Mouse (Mus musculus) granulocyte monocyte progenitor cell, adult 5-6 weeks (primary cell): ENCODE results near the gene Prl4a1. TPM values are rescaled to one million over a fixed set of nuclear protein-coding genes. Genes with fewer than 3 reads are reported as not detected.
"Not testable (repeated sequence)": the region's sequence is repeated elsewhere in the genome, so short reads cannot be mapped to it uniquely, and the experiment has no call there.

Experiments used
- ATAC-seq: replicated peaks from 2 replicates; pipeline ENCODE4 v1.8.0; 2016; ENCODE audit warnings: mild to moderate bottlenecking, moderate TSS enrichment, inconsistent platforms; ENCODE audit not compliant: poor library complexity, severe bottlenecking
- total RNA-seq, 2 experiments: library from RNA; stranded (forward) in 1 of 2; stranded (reverse) in 1 of 2; fragments of 200-712, 200-1000 nt in 1 of 2; fragments of >200 nt in 1 of 2; fragmentation: Nextera tagmentation in 1 of 2; gene quantifications; 2 replicates each; pipeline ENCODE4 v1.2.3; 2014 to 2017

Prl4a1 gene
- not detected in 2 replicates for total RNA-seq (2014; fragmentation: Nextera tagmentation)
- not detected in 2 replicates for total RNA-seq (2017)

GRCm38 (mm10) chr13:28015912-28016311, at the start of gene Prl4a1:
Gene Prl4a1 (plus strand): TSS chr13:28016212.
- no peak for ATAC-seq

GRCm38 (mm10) chr13:27972931-27973330, 43.1 kb upstream of the Prl4a1 start:
- ATAC-seq = no peak

GRCm38 (mm10) chr13:27974281-27974680, 41.7 kb upstream of the Prl4a1 start:
- ATAC-seq = not testable (repeated sequence)

- ATAC-seq = no peak
These were observed 38.4 kb upstream of the Prl4a1 start for GRCm38 (mm10) chr13:27977646-27978045.

- not testable (repeated sequence) for ATAC-seq
These were observed 19.5 kb upstream of the Prl4a1 start for GRCm38 (mm10) chr13:27996557-27996956.

- no peak for ATAC-seq
These were observed 13.3 kb downstream of the Prl4a1 start for GRCm38 (mm10) chr13:28029330-28029729.

- ATAC-seq = no peak
These were observed 53.3 kb downstream of the Prl4a1 start for GRCm38 (mm10) chr13:28069315-28069714.

Other genes starting within 250 kb of the Prl4a1 start
- gene Prl7c1, start 235.4 kb upstream of the Prl4a1 start, total RNA-seq (2014; fragmentation: Nextera tagmentation) = not detected in 2 replicates
- not detected in 2 replicates for gene Prl7c1, start 235.4 kb upstream of the Prl4a1 start, total RNA-seq (2017)
- gene Prl2a1, start 214.6 kb upstream of the Prl4a1 start, total RNA-seq (2014; fragmentation: Nextera tagmentation) = not detected in 2 replicates
- gene Prl2a1, start 214.6 kb upstream of the Prl4a1 start, total RNA-seq (2017) = not detected in 2 replicates
- not detected in 2 replicates for gene Prl2c1, start 166.9 kb upstream of the Prl4a1 start, total RNA-seq (2014; fragmentation: Nextera tagmentation)
- gene Prl2c1, start 166.9 kb upstream of the Prl4a1 start, total RNA-seq (2017) = not detected in 2 replicates
- not detected in 2 replicates for gene Prl5a1, start 126.3 kb downstream of the Prl4a1 start, total RNA-seq (2014; fragmentation: Nextera tagmentation)
- gene Prl5a1, start 126.3 kb downstream of the Prl4a1 start, total RNA-seq (2017) = not detected in 2 replicates
- 28.8 and 42.9 TPM in 2 replicates for gene Gm11361, start 241.3 kb downstream of the Prl4a1 start, total RNA-seq (2014; fragmentation: Nextera tagmentation)
- 11.4 and 24.1 TPM in 2 replicates for gene Gm11361, start 241.3 kb downstream of the Prl4a1 start, total RNA-seq (2017)